Comparison of ENCODE assay signal across 8 mouse cellular contexts in the genomic region with DNA sequence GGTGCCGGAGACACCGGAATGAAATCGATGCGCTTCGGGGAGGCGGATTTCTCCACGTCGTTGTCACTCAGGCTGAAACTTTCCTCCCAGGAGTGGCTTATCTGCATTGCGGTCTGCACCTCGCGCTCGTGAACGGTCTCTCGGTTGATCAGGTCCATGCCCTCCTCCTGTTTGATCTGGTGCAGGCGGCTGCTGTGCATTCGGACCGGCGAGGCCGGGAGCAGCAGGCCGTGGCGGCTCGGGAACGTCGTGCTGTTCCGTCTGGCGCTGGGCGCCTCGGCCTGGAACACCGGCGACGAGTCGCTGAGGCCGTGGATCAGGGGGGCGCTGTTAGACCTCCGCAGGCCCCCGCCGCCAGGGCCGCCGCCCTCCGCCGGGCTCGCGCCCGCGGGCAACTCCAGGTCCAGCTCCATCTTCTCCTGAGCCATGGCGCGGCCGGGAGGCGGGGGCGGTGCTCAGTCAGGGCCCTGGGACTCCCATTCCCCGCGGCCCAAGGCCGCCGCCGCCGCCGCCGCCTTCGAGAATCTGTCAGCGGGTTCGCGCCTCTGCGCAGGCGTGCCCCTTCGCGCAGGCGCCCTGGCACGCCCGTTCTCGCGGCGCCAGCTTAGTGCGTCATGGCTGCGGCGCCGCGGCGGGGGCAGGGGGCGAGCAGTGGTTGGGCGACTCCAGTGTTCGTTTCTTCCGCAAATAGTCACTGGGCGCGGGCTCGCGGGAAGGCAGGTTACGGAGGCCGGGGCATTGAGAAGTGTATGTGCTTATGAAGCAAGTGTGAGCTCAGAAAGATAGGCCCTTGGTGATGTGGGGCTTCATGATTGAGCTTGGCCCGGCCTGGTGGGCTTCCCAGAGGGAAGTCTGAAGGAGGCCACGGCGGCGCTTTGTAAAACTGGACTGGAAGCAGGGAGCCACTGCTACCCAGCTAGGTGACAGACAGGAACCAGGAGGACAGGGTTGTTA. TPM values are rescaled to one million over a fixed set of nuclear protein-coding genes. Genes with fewer than 3 reads are reported as not detected.
DNase-seq lines count a peak whose midpoint lies in the region; ATAC-seq and TF ChIP-seq lines count a peak whose summit lies in the region.

Gene Fam122a (minus strand): TSS at position 428 of the 954 bp plus-strand sequence.

- no peaks in the 10 kb centered on the region for H3K27me3 ChIP-seq in Patski
- H3K27me3 ChIP-seq in hindbrain, embryonic 14.5 days (ENCODE audit: control insufficient read depth, insufficient read depth, low read length), result no peaks in the 10 kb centered on the region

- H3K4me1 ChIP-seq in hindbrain, embryonic 14.5 days (replicated peaks; ENCODE audit: control insufficient read depth, insufficient read depth, low read length), result peaks cover 27% of the 10 kb centered on the region

- under 1% methylated on average over 76 of the region's 92 CpGs for WGBS in hindbrain, embryonic 14.5 days

- ATAC-seq in Patski, result peak; percentile 87
- ATAC-seq in hindbrain, embryonic 14.5 days (ENCODE audit: low FRiP score), result peak; percentile 98

- peak within 1 kb of the TSS; percentile 94 for H3K27ac ChIP-seq in hindbrain, embryonic 14.5 days

- no peaks in the 10 kb centered on the region for H3K9me3 ChIP-seq in hindbrain, embryonic 14.5 days (ENCODE audit: control insufficient read depth, low read length)

- peak within 1 kb of the TSS; percentile 61 for H3K4me2 ChIP-seq in hindbrain, embryonic 14.5 days (replicated peaks)

- H3K36me3 ChIP-seq in hindbrain, embryonic 14.5 days (replicated peaks; ENCODE audit: control insufficient read depth, insufficient read depth), result no peaks in the 10 kb centered on the region

- POLR2A ChIA-PET in Patski (lab: Charles Lee), result interaction anchor here (0.6 to 1.3 kb wide), 2 partner anchors 13 to 636 kb away, joined by 3 read pairs; no protein-coding TSS in a partner anchor

- peak; percentile 85 for TF ChIP-seq CTCF in Patski (IDR thresholded peaks at IDR 0.05)

- peak within 1 kb of the TSS; percentile 96 for H3K9ac ChIP-seq in hindbrain, embryonic 14.5 days

- DNase-seq in Patski (ENCODE audit: low read depth, low spot score), result peak; percentile 39
- DNase-seq in cerebellum, postnatal 14 days, result peak; percentile 95 to 97
- peak; percentile 81 to 87 for DNase-seq in frontal cortex, postnatal 25 days (ENCODE audit: low spot score in 2 of 2)
- peak; percentile 97 for DNase-seq in hindbrain, embryonic 14.5 days (ENCODE audit: low spot score)
- DNase-seq in layer of hippocampus, postnatal 36 days, result peak; percentile 88 to 90
- peak; percentile 89 for DNase-seq in lung, postnatal 36 days
- peak; percentile 97 for DNase-seq in retina, postnatal 1 day
- DNase-seq in urinary bladder, adult 18-20 months (ENCODE audit: low spot score in 2 of 2), result peak; percentile 84 to 86

- in situ Hi-C loops in Patski (cut with MboI; ENCODE audit: low pct_unique_long_range_greater_than_20kb), result no loop called here

- CTCF ChIA-PET in Patski (lab: Charles Lee), result interaction anchor here (1.0 kb wide), 1 partner anchor 76 kb away, joined by 4 read pairs; no protein-coding TSS in a partner anchor

- peak within 1 kb of the TSS; percentile 85 for H3K4me3 ChIP-seq in hindbrain, embryonic 14.5 days (replicated peaks; ENCODE audit: low read length)

RNA-seq across cellular contexts. Expression of gene Fam122a, which starts in this region (rescaled TPM):
- 29.6 TPM for polyA plus RNA-seq in Patski (2021)
- polyA plus RNA-seq in hindbrain, embryonic 14.5 days (2014; fragmentation: Nextera tagmentation; extraction: Ambion mirVana), result 56.0 and 61.1 TPM in 2 replicates
- total RNA-seq in layer of hippocampus, postnatal 36 days (2021), result 10 to 100 TPM; 28.1 to 35.2 TPM

Comparison
In these comparisons a context has a peak if more than half of its experiments do, and no peak if none do; other contexts are left out.
1. Peak in every context shown above with its lines: DNase-seq, ATAC-seq, H3K4me3 ChIP-seq and H3K27ac ChIP-seq.
2. DNase-seq: peak in every context shown above with its lines; median percentile 97 in hindbrain, embryonic 14.5 days; 97 in retina, postnatal 1 day; 96 in cerebellum, postnatal 14 days; 89 in layer of hippocampus, postnatal 36 days; 89 in lung, postnatal 36 days; 85 in urinary bladder, adult 18-20 months; 84 in frontal cortex, postnatal 25 days; 39 in Patski.